Mouse (Mus musculus): ENCODE measurements around the gene Mex3b.

Gene Mex3b

DNA sequence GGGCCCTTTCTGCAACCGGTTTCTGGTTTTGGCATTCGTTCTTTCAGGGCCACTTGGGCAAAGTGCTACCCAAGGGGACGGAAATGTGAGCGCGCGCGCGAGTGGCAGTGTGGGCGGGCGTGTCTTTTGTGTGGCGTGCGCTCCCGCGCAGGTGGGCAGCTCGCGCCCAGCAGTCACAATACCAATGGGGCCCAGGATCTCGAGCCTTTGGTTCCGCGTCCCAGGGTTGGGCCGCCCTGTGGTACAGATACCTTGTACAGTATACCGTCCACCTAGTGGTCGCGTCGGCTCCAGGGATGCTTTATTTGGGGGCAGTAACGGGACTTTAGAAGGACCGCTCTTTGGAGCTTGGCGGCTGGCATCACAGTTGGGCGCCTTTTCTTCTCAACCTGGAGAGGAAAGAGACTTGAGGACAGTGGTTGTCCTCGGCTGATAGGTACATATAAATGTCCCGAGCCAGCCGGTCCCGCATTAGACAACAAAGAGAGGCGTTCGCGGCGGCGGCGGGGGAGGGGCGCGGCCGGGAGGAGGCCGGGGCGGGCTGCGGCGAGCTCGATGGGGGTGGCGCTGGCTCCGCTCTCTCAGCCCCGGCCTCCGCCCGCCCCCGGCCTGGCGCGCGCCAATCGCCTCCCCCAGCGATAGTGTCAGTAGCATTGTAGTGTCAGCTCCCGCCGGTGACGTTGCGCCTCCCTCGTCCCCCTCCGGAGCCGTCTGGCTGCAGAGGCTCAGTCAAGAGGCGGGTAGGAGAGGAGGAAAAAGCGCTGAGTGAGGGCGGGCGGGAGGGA, 455 bp upstream of the Mex3b start:
- peak; percentile 98 for DNase-seq (ENCODE audit: low spot score in 2 of 2)

DNA sequence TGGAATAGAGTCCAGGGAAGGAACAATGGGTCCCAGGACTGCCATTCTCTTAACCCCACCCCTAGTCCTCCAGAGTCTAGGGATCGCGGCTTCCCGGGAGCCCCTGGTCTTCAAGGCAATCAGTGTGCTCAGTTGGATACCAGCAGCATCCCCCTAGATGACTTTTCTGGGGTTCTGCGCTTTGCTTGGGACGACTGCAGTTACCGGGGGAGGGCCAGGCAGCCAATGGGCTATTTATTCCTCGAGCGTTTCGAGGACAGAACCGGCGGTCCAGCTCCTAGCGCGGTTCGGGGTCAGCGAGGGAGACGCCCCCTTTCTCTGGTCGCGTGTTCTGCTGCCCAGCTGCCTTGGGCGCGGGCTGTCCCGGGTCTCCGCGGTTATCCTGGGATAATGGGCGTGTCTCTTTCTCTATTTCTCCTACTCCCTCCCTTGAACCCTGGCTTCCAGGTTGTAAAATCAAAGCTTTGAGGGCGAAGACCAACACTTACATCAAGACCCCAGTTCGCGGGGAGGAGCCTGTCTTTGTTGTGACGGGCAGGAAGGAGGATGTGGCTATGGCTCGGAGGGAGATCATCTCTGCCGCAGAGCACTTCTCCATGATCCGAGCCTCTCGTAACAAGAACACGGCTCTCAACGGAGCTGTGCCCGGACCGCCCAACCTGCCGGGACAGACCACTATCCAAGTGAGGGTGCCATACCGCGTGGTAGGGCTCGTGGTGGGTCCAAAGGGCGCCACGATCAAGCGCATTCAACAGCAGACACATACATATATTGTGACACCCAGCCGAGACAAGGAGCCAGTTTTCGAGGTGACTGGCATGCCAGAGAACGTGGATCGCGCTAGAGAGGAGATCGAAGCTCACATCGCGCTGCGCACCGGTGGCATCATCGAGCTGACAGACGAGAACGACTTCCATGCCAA, 1.4 kb downstream of the Mex3b start:
- peak; percentile 74 to 75 for DNase-seq (ENCODE audit: low spot score in 2 of 2)

DNA sequence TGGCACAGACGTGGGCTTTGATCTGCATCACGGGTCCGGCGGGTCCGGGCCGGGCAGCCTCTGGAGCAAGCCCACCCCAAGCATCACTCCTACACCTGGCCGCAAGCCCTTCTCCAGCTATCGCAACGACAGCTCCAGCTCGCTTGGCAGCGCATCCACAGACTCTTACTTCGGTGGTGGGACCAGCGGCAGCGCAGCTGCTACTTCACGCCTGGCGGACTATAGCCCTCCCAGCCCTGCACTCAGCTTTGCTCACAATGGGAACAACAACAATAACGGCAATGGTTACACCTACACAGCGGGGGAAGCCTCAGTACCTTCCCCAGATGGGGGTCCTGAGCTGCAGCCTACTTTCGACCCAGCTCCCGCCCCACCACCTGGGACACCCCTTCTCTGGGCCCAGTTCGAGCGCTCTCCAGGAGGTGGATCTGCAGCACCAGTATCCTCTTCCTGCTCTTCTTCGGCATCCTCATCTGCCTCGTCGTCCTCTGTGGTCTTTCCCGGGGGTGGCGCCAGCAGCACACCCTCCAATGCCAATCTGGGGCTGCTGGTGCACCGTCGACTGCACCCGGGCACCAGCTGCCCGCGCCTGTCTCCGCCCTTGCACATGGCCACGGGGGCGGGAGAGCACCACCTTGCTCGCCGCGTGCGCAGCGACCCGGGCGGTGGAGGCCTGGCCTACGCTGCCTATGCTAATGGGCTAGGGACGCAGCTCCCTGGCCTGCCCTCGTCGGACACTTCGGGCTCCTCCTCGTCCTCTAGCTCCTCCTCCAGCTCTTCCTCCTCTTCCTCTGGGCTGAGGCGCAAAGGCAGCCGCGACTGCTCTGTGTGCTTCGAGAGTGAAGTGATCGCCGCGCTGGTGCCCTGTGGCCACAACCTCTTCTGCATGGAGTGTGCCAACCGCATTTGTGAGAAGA, 2.4 kb downstream of the Mex3b start:
- peak; percentile 62 to 67 for DNase-seq (ENCODE audit: low spot score in 2 of 2)

DNA sequence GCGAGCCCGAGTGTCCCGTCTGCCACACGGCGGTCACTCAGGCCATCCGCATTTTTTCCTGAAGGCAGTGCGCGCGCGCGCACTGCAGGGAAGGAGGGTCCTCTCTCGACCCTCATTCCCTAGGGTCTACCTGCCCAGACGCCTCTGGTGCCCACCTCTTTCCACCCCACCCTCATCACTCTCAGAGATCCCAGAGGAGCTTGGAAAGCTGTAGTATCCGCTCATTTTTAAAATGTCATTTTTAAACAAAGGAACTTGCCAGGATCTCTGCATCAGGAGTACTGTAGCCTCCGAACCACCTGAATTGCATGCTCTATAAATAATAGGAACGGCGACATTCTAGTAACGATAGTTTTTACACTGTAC, 3.0 kb downstream of the Mex3b start:
- DNase-seq (ENCODE audit: low spot score in 2 of 2), result no peak

DNA sequence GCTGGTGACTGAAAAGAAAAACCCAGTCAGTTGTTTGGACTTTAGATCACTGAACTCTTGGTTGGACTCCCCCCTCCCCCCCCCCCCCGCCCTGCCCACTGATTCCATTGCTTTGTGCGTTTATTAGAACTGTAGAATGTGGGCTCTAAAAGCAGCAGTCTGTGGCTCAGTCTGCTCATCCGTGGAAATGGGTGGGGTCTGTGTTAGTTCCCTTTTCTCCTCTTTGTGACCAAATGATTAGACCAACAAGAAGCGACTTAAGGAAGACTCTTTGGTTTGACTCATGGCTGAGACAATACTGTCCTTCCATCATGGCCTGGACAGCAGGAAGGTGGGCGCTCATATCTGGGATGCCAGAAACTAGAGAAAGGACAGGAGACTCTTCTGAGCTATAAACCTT, 9.4 kb downstream of the Mex3b start:
- no peak for DNase-seq (ENCODE audit: low spot score in 2 of 2)

DNA sequence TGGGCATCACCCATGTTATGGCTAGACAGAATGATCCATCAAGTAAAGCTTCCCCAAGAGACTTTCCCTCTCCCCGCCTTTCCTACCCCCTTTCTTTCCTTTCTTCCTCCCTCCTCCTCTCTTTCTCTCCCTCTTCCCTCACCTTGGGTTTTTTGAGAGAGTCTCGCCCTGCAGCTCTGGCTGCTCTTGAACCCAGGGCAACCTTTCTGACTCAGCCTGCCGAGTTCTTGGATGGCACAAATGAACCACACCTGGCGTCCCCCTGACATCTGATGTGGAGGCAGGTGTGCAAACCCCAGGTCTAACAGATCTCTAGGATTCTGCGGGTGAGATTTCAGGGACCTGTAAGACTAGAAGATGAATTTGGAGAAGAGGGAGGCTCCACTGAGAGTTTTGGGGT, 12.9 kb downstream of the Mex3b start:
- no peak for DNase-seq (ENCODE audit: low spot score in 2 of 2)

DNA sequence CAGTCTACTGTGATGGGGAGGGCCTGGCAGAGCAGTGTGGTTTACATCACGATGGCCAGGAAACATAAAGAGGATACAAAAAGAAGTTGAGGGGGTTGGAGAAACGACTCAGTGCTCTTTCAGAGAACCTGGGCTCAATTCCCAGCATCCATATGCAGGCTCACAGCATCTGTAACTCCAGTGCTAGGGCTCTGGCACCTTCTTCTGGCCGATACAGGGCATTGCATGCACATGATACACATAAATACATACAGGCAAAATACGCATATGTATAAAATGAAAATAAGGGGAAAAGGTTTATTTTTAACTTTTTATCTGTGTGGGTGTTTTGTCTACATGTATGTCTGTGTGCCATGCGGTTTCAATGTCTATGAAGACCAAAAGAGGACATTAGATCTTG, 13.6 kb downstream of the Mex3b start:
- no peak for DNase-seq (ENCODE audit: low spot score in 2 of 2)

DNA sequence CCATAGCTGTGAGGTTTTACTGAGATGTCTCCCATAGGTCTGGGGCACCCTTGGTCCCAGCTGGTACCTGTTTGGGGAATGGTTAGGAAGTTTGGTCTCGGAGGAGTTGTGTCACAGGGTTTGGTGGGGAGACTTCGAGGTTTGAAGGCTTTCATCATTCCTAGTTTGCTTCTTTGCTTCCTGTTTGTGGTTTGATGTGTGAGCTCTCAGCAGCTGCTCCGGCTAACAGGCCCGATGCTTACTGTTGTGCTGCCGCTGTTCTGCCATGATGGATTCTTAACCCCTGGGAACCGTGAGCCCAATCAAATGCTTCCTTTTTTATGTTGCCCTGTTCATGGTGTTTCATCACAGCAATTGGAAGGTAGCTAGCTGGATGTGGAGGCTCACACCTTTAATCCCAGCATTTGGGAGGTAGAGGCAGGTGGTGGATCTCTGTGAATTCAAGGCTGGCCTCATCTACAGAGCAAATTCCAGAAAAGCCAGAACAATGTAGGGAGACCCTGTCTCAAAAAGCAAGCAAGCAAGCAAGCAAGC, 23.3 kb downstream of the Mex3b start:
- DNase-seq (ENCODE audit: low spot score in 2 of 2), result no peak

DNA sequence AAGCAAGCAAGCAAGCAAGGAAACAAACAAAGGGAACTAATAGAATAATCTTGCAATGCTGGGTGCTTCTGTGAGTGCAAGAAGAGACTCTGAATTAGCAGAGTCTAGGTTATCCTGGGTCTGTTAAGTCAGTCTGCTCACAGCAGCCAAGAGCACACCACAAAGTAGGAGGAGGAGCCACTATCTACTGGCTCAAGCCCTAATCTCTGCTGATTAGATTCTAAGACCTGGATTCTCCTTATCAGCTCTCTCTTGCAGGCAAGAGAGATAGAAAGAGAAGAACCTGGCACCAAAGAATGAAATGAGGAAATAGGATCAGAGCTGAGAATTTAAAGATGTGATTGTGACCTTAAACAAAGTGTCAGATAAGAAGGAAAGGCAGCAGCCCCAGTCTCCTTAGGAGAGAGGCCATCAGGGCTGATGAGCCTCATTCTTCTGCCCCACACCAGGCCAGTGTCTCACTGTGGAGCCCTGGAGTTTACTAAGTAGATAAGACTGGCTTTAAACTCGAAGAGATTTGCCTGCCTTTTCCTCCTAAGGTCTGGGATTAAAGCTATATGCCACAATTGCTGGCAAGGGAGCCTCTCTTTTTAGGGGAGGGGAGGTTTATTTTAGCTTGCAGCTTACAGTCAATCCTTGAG, 23.9 kb downstream of the Mex3b start:
- DNase-seq (ENCODE audit: low spot score in 2 of 2), result no peak

DNA sequence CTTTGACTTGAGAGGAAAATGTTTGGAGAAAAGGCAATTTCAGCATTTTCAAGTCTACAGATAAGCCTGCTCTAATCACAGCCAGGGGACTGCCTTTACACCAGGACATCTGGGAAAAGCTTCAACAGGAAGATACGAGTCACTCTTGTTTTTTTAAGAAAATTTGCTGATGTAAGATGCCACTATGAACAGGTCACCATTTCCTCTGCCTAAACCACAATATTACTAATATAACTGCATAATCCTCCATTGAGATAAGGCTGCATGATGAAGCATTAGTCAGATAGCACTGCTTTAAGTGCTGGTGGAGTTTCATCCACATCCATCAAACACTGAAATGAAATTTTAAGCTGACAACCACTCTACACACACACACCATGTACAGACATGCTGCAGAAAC, 27.2 kb downstream of the Mex3b start:
- DNase-seq (ENCODE audit: low spot score in 2 of 2), result no peak

DNA sequence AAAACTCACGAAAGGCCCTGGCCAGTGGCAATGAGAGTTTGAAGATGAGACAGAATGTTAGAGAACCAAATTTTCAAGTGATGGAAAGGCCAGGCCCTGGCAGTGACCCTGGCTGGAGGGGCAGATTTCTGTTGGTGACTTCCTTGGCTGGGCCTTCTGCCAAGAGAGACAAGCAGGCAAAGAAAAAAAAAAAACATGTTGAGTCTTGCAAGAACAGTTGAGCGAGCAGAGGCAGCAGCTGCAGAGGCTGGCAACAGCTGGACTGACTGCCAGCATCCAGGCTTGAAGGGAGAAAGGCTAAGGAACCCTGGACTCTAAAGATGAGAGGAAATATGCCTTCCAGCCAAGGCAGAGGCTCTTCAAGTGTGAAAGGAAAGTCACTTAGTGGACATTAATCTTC, 28.5 kb downstream of the Mex3b start:
- peak; percentile 24 to 27 for DNase-seq (ENCODE audit: low spot score in 2 of 2)

DNA sequence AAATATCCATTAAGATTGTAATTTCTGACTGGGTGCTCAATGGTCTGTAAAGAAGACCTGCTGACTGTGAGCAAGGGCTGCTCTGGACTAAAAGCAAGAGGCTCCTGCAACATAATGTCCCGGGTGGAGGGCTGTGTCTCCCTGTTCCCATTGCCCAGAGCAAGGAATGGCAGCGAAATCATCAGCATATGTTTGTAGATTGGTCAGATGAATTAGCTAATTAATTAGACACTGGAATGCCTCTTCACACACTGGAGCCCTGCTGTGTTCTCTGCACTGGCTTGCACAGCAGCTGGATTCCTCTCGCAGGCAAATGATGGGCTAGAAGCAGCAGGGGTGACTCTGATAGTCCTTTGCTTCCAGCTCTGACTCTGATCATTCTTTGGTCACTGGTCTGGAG, 29.6 kb downstream of the Mex3b start:
- DNase-seq (ENCODE audit: low spot score in 2 of 2), result no peak

DNA sequence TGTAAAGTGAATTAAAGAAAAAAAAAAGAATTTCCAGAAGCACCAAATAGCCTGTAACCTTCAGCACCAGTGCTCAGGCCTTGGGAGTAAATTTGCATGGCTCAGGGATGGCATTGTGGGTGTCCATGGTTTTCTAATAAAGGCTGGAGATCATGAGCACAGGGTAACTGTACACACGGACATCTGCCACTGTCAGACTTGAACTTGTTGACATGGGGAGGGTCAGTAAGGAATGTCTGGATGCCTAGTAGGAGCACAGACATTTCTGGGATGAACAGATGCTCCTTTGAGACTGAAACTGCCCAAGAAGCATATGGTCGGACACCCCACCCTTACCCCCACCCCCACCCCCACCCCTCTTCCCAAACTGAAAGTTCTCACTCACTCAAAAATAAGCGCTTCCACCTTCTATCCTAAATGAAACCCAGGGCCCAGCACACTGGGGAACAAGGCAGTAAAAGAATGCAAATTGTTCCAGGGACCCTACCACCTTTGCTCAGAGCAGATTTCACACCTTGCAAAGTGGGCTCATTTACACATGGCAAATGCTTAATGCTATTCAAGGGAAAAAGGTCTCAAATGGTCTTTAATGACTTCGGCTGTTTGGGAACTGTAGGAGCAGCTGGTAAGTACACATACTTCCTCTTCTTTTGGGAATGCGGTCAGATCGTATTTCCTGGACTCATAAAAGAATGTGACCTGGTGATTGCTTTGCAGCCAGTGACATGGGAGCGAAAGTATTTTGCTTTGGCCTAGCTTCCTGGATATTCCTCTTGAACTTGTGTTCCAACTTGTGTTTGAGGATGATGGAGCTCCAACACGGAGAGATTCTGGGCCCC, 32.5 kb downstream of the Mex3b start:
- DNase-seq (ENCODE audit: low spot score in 2 of 2), result no peak

DNA sequence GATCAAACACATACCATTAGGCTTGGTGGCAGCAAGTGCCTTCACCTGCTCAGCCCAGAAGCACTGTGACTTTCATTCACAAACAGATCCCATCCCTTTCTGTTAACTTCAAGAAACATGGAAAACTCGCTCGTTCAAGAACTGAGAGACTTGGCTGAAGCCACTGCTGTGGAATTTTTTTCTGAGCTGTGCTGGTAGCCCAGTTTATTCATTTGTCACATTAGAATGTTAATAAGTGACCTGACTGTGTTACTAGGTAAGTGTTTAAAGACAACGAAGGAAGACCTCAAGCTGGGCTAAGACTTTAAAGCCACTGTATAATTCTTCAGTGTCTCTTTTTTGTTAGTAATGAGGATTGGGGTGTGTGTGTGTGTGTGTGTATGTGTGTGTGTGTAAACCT, 35.9 kb downstream of the Mex3b start:
- DNase-seq (ENCODE audit: low spot score in 2 of 2), result no peak

DNA sequence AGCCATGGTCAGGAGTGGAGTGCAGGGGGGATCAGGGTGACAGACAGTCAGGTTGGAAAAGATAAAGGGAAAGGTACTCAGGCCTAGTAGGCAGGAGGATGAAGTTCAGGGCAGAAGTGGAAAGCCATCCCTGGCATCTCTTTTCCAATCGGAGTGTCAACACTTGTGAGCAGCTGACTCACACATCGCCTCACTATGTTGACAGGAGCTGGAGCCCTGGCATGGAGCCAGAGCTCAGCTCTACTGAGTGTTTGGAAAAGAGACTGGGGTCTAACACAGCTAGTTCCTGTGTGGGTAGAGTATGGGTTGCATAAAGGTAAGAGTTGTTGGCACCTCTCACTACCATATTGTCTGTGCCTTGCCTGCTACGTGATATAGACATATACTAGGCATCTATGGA, 38.4 kb downstream of the Mex3b start:
- no peak for DNase-seq (ENCODE audit: low spot score in 2 of 2)

DNA sequence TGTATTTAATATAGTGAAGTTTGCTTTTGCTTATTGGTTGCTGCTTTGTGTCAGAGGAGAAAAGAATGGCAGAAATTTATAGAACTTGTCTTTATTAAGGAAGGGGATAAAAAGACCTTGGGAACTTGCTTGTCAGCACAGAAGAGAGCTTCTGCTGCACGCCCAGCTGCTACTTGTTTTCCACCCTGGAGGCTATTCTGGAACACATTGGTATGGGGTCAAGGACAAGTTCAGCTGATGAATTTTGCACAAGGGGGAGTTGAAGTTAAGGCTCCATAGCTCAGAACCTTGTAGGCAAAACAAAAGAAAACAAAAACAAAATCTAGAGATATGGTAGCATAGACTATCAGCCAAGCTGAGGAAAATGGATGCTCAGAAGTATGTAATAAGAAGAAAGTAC, 39.9 kb downstream of the Mex3b start:
- DNase-seq (ENCODE audit: low spot score in 2 of 2), result no peak

DNA sequence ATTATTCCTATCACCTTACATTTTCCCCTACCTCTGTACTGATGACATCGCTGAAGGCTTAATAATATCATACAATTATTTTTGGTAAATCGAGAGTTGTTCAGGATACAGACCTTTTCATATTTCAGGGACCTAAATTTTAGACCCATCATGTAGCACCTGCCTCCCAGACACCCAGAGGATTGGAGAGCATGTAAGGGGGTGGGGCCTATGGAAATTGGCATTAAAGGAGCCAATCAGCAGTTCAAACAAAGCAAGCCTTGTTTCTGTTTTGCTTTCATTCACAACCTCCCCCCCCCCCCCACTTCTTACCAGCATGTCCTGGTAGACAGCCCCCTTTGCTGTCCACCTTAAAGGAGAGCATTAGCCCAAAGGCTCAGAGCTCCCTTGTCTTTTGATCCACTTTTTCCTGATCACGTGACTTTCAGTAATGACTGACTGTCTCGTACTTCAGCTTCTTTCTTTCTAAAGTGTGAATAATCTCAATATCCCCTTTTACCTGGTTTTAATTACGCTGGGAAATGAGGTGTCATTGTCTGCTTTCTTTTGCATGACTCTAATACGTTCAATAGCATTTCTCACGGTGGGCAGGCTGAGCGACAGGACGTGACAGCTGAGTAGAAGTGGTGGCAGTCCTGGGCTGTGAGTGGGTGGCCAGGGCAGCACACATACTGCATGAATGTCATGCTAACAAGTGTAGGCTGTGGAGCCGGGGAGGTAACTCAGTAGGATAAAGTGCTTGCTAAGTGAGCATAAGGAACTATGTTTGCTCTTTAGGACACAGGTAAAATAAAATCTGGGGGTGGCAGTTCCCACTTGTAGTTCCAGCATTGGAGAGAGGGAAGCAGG, 43.6 kb downstream of the Mex3b start:
- DNase-seq (ENCODE audit: low spot score in 2 of 2), result no peak

DNA sequence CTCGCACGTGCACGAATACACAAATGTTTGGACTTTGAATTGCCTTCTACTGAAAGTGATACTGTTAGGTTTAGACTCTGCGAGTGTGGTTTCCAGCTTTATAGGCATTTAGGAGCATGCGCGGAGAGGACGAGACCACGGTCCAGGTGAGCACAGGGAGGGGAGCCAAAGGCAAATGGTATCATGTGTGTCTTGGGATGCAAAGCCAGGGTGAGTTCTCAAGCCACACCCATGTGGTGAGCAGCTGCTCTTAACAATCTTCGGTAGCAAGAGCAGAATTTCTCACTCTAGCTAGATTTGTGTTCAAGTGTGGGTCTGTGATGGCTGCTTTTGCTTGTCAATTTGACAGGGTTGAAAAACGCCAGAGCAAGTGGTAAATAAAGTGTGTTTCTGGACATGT, 44.4 kb downstream of the Mex3b start:
- DNase-seq (ENCODE audit: low spot score in 2 of 2), result no peak

DNA sequence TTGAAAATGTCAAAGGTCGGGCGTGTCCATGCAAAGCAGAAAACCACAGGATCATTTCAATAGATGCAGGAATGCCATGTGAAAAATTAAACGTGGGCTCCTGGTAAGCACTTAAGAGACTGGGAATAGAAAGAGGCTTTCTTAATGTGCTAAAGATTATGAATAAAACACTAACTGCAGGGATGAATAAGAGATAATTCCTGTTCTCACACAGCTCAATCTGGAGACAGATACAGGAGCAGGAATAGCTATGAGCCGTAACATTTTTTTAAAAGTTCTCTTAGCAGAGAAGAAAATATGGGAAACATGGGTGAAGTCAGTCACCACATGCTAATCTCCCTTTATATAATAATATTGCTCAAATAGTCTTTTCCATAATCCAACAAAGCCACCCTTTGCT, 47.2 kb downstream of the Mex3b start:
- DNase-seq (ENCODE audit: low spot score in 2 of 2), result no peak

All from right cerebral cortex, postnatal 10 days (tissue).